Mouse (Mus musculus) right cerebral cortex, postnatal 10 days (tissue): ENCODE results near the gene Lrguk.

Experiments
- DNase-seq, 2 experiments: peaks; one replicate each; pipeline ENCODE4 v3.0.0; 2021; ENCODE audit warnings: low spot score in 2 of 2

Gene Lrguk

DNA sequence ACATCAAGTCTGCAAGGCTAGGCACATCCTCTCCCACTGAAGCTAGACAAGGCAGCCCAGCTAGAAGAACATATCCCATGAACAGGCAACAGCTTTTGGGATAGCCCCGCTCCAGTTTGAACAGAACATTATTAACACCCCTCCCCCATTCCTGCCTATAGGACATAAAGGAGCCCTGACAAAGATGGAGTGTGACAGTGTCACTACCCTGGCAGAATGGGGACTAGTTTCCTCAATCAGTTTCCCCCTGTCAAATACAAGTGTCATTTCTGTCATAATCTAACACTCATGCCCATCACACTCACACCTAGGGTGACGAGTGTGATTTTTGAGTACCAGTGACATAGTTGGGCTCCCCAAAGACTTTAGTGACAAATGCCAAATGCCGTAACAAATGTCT lies 118.8 kb downstream of the Lrguk start:
- DNase-seq: no peak

GRCm38 (mm10) chr6:34148639-34149038 lies 119.4 kb downstream of the Lrguk start:
- no peak for DNase-seq

DNA sequence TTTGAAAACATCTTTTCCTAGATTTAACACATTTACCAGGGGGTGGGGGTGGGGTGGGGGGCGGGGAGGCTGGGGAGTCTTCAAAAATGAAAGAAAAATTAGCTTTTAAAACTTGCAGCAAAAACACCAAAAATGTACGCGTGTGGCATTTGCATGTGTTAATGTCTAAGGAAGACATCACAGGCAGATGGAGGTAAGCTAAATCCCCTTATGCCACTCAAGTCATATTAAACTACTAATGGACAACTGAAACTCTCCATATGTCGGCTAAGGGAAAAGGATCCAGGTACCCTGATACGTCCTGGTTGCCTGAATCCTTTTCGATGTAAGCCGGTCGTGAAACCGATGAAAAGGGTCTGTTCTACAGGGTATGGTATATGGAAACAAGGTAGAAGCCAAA lies 119.8 kb downstream of the Lrguk start:
- DNase-seq: no peak

- no peak for DNase-seq
Measured at GRCm38 (mm10) chr6:34149821-34150220, 120.6 kb downstream of the Lrguk start.

- DNase-seq: no peak
Measured at GRCm38 (mm10) chr6:34153069-34154052, 124.1 kb downstream of the Lrguk start.

DNA sequence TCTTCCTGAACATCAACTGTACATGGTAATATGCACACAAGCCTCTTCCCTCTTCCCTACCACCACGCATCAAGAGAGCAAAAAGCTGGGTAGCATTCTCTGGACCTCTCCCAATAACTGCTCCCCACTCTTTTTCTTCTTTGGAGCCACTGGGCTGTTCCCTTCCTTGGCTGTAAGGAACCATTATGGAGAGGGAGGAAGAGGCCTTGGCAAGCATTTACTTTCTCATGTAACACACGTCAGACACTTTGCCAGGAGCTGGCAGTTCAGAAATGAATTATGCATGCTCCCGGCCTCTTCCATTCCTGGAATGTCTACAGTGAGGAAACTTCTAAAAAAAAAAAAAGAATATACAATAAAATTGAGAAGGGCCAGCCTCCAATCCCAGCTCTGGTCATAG lies 125.0 kb downstream of the Lrguk start:
- DNase-seq: peak; percentile 76 to 85

DNA sequence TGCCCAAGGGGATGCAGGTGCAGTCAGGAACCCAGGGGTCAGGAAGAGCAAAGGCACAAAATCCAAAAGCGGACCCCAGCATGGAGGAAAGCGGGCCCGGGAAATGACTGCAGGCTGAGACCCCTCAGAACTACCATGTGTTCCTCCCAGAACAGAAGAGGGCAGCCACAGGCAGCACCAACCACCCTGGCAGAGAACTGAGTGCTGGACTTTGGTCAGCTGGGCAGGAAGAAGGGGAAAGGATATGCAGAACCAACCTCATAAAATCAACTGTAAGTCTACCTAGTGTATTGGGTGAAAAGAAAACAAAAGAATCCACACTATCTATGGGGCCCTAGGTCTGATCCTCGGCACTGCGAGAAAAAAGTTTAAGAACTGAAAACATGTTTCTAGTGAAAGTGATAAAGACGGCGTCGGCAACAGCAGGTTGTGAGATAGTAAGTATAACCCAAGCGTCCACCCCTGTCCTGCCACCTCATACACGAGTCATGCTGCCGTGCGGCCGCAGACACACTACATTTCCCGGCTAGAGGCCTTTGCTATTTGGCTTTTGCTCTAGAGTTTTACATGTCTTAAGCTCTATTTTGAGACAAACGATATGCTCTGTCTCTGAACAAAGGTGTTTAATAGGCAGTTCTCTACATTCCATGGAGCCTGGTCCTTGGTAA lies 126.0 kb downstream of the Lrguk start:
- no peak for DNase-seq

DNA sequence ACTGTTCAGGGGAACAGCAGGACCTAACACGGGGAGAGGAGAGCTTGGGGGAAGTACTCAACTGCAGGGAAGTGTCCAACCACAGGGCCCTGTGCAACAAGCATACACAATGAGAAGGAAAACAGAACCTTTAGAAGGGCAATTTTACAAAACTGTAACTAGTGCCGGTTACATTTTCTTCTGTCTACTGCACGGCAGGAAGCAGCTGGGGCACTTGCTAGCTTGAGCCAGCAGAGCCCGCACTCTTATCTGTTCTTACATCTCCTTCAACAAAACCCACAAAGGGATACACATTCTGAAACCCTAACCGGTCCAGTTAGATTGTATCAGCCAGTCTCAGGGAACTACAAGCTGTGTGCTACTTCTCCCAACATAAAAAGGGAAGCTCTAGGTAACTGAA lies 126.8 kb downstream of the Lrguk start:
- no peak for DNase-seq

DNA sequence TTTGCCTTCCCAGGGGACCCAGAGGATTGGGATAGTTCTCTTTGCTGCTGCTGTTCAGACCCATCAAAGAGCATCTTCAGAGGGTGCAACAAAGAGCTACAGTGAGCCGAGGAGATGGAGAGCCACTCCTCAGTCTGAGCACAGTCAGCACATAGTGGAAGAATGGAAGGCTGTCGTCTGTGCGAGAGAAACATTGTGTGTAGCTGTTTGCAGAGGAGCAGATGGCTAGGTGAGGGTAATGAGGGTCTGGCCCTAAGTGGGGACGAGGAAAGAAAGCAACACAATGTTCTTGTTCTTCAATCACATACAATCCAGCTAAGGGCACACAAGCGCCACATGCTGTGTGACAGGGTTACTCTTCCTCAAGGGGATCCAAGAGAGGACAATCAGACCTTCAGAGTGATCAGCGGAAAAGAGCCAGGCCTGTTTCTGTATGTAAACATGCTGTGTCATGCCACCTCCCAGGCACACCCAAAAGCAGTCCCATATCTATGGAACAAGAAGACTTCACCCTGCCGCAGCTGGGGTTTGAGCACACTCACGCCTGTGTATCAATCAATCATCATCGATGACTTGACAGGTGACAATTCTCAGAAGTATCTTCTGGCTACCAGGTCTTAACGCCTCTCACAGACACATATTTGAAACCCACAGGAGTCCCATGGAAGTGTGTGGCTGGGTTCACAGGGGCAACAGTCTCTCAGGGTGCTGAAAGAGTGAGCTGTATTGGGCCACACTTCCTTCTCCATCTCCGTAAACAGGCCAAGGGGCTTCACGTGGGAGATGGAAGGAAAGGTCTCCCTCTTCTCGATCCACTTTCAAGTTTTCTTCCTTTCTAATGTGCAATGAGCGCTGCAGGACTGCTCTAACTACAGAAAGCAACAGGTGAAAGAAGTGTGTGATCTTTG lies 127.8 kb downstream of the Lrguk start:
- no peak for DNase-seq

DNA sequence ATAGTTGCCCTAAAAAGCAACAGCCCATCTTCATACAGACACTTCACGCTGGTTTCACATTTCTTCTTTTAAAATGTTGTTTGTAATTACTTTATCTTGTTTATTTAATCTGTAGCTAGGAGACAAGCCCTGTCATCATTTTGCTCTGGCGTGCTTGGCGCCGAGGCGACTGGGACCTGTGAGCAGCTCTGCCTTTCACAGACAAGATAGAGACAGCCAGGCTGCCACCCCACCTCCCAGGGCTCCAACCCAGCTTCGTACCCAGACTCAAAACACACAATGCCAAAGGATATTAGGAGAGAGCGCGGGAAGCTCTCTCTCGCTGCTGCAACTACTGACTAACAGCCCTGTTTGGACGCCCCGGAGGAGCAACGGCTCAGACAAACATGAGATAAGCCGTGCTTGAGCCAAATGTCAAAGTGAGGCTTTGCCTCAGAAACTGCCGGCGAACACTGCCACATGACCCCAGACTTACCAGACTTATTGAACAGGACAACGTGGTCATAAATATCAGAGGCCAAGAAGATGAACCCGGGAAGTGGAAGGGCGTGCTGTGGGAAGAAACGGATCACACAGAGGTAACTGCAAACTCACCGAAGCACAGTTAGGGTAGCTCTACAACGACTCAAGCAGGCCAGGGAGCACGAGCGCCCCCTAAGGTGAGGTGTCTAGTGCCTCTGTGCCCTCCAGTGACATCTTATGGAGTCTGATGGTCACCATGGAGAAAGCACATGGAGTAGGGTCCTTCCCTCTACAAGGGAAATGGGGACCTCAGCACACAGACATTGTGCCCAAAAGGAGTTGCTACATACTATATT lies 131.0 kb downstream of the Lrguk start:
- no peak for DNase-seq

DNA sequence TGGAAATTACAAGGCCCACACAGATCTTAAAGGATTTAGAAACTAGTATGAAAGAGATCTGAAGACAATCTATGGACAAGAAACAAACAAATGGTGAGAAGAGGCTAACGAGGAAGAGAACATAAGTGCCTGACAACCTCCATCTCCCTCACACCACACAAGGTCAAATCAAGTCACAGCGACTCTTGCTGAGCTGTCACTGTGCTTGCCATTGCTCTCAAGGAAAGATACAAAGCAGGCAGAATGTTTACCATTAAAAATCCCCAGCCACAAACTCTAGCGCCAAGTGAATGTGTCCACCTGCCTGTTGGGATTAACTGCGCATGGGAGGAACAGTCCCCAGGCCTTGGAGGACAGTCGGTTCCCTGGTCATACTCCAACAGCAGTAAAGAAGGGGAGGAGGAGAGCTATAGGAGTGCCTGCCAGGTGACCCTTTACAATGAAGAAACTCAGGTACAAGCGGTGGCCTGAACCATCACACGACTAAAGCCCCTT lies 131.6 kb downstream of the Lrguk start:
- DNase-seq: no peak

GRCm38 (mm10) chr6:34161511-34161910 lies 132.3 kb downstream of the Lrguk start:
- no peak for DNase-seq

DNA sequence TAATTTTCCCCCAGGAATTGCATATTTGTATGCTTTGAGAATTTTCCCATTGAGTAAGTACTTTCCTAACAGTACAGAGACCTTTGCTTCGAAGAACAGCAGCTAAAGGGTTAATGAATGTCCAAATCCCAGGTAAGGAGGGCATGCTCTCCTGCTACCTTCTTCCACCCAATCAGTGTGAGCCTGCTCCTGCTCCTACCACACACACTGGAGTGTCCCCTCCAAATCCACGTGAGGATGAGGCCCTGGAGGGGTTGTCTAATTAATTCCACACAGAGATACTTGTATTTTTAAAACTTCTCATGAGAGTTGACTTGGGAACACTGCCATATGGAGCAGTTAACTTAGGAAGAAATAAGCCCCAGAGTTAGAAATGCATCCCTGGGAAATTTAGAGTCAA lies 133.4 kb downstream of the Lrguk start:
- no peak for DNase-seq

GRCm38 (mm10) chr6:34163014-34163413 lies 133.8 kb downstream of the Lrguk start:
- DNase-seq: no peak

- DNase-seq: no peak
Measured at GRCm38 (mm10) chr6:34168834-34169233, 139.6 kb downstream of the Lrguk start.

DNA sequence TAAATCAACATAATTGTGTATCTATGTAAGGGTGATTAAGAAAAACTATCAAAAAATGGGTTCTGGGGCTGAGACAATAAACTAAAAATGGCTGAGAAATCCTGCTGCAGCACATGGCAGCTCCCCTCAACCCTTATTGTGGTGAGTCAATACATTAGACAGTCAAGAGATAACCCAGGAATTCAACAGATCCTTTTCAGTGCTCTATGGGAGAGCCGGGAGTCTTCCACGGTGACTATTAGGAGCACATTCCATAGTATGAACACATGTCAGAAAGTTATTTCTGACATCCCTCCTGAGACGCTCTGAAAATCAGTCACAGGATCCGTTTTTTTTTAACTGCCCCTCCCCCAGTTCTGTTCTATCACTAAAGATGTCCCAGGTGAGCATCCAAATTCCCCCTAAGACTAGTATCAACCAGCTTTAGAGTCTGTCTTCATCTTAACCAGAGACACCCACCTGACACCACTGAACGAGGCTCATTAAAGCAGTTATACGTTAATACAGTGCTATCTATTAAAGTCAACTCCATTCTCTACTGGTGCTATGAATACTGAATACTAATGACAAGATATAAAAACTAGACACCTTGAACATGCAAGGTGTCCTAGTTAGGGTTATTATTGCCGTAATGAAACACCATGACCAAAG lies 141.7 kb downstream of the Lrguk start:
- no peak for DNase-seq

DNA sequence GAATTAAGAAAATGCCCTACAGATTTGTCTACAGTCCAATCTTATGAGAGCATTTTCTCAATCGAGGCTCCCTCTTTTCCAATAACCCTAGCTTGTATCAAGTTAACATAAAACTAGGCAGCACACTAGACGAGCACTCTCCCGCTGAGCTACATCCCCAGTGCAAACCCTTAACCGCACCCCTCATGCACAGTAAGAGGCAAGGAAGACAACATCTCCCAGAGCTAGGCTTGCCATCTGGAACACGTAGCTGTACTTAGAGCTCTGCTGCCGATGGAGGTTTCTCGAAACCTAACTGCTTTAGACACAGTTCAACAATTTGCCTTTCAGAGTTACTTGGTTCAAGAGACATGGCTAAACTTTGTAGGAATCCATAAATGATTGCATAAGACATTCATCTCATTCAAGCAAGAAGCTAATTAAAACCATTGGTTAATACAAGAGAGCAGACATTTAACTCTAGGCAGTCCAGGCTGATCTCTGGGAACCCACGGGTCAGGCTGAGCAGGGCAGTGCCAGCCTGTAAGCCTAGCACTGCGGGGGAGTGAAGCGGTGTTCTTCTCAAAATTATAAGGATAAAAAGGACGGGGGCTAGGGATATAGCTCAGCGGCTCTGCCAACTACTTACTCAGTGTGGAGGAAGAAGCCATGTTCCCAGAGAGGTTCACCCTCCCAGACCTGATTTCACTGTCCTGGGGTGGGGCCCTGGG lies 142.7 kb downstream of the Lrguk start:
- no peak for DNase-seq

DNA sequence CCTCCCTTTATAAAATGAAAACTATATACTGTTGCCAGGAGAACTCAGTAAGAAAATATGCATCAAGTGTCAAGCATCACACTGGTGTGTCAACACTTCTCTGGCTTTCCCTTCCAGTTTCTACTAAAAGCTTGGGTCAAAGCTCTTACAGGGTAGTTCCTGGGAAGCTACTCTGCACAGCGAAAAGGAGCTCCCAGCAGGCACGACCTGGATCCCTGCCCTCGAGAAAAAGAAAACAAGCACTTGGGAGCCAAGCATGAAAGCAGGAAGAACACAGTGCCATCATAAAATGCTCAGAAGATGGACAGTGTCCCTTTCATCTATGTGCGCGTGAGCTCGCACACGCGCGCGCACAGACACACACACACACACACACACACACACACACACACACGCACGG lies 144.0 kb downstream of the Lrguk start:
- DNase-seq: no peak

GRCm38 (mm10) chr6:34174715-34175114 lies 145.5 kb downstream of the Lrguk start:
- no peak for DNase-seq
